Mouse (Mus musculus) testis, adult 2 months (tissue): Measurements from ENCODE around the gene Dusp11. TPM values are rescaled to one million over a fixed set of nuclear protein-coding genes. Genes with fewer than 3 reads are reported as not detected.
"Not testable (repeated sequence)": the region's sequence is repeated elsewhere in the genome, so short reads cannot be mapped to it uniquely, and the experiment has no call there.

Source experiments
- H3K27ac ChIP-seq: fragments of 200-500 bp; 2 replicates; pipeline ENCODE4 v1.5.1; 2012; ENCODE audit warnings: low read depth, low read length; ENCODE audit not compliant: control insufficient read depth, insufficient read depth
- H3K27me3 ChIP-seq: fragments of 200-500 bp; 2 replicates; pipeline ENCODE4 v1.6.1; 2012; ENCODE audit warnings: mild to moderate bottlenecking, low read length, moderate library complexity; ENCODE audit not compliant: control insufficient read depth, insufficient read depth
- H3K36me3 ChIP-seq: fragments of 200-500 bp; 2 replicates; pipeline ENCODE4 v1.6.1; 2012; ENCODE audit warnings: mild to moderate bottlenecking, low read length; ENCODE audit not compliant: control insufficient read depth, insufficient read depth
- H3K4me1 ChIP-seq: fragments of 200-500 bp; 2 replicates; pipeline ENCODE4 v1.6.1; 2012; ENCODE audit warnings: low read length; ENCODE audit not compliant: control insufficient read depth, insufficient read depth
- H3K4me3 ChIP-seq: fragments of 200-500 bp; 2 replicates; pipeline ENCODE4 v1.5.1; 2012; ENCODE audit warnings: low read depth, mild to moderate bottlenecking, low read length, moderate library complexity, mixed read lengths; ENCODE audit not compliant: control insufficient read depth
- CTCF ChIP-seq: fragments of 200-500 bp; IDR thresholded peaks from 2 replicates; pipeline ENCODE4 v1.5.1; 2012; ENCODE audit warnings: low read depth, mild to moderate bottlenecking, inconsistent platforms, low read length, moderate library complexity; ENCODE audit not compliant: control insufficient read depth, insufficient read depth, insufficient replicate concordance
- POLR2A ChIP-seq: fragments of 200-500 bp; IDR thresholded peaks from 2 replicates; pipeline ENCODE4 v1.6.1; 2012; ENCODE audit warnings: low read depth, mild to moderate bottlenecking, inconsistent platforms, low read length, moderate library complexity; ENCODE audit not compliant: control insufficient read depth
- polyA plus RNA-seq: library from polyadenylated mRNA; depleted of rRNA; stranded (reverse); fragments of >200 nt; gene quantifications from 2 replicates; pipeline ENCODE4 v1.2.3, GENCODE M21; 2012

The Dusp11 gene
- polyA plus RNA-seq, 1 experiment, result 15.7 TPM

- H3K4me1 ChIP-seq, result no peaks in the 10 kb centered on the region
- no peak overlapping the region for H3K27ac ChIP-seq
- no peak overlapping the region for H3K4me3 ChIP-seq
- H3K36me3 ChIP-seq, result no peaks in the 10 kb centered on the region
- no peak for TF ChIP-seq CTCF
- no peak for TF ChIP-seq POLR2A
- no peaks in the 10 kb centered on the region for H3K27me3 ChIP-seq
Observed at GRCm38 (mm10) chr6:85976242-85976641, 14.8 kb upstream of the Dusp11 start.

- TF ChIP-seq CTCF, result no peak
- TF ChIP-seq POLR2A, result no peak
Observed at GRCm38 (mm10) chr6:85975761-85976160, 14.3 kb upstream of the Dusp11 start.

GRCm38 (mm10) chr6:85974941-85975617, 13.6 kb upstream of the Dusp11 start:
- H3K4me3 ChIP-seq, result no peak overlapping the region
- H3K36me3 ChIP-seq, result no peaks in the 10 kb centered on the region
- no peaks in the 10 kb centered on the region for H3K4me1 ChIP-seq
- H3K27ac ChIP-seq, result no peak overlapping the region
- no peaks in the 10 kb centered on the region for H3K27me3 ChIP-seq
- TF ChIP-seq CTCF (no peak), POLR2A (no peak)

More at GRCm38 (mm10) chr6:85975761-85976160, 14.3 kb upstream of the Dusp11 start:
- Histone ChIP-seq H3K4me1 (no peaks in the 10 kb centered on the region), H3K36me3 (no peaks in the 10 kb centered on the region), H3K27me3 (no peaks in the 10 kb centered on the region), H3K27ac (no peak overlapping the region), H3K4me3 (no peak overlapping the region)

- TF ChIP-seq POLR2A, result no peak
- no peak for TF ChIP-seq CTCF
- H3K27me3 ChIP-seq, result no peaks in the 10 kb centered on the region
- H3K4me3 ChIP-seq, result no peak overlapping the region
- no peaks in the 10 kb centered on the region for H3K36me3 ChIP-seq
- no peaks in the 10 kb centered on the region for H3K4me1 ChIP-seq
- no peak overlapping the region for H3K27ac ChIP-seq
Observed at GRCm38 (mm10) chr6:85973336-85973735, 11.9 kb upstream of the Dusp11 start.

GRCm38 (mm10) chr6:85972699-85973098, 11.2 kb upstream of the Dusp11 start:
- H3K36me3 ChIP-seq, result no peaks in the 10 kb centered on the region
- no peak overlapping the region for H3K4me3 ChIP-seq
- TF ChIP-seq POLR2A (no peak), CTCF (no peak)
- no peak overlapping the region for H3K27ac ChIP-seq
- no peaks in the 10 kb centered on the region for H3K4me1 ChIP-seq
- no peaks in the 10 kb centered on the region for H3K27me3 ChIP-seq

- H3K27ac ChIP-seq, result no peak overlapping the region
- no peaks in the 10 kb centered on the region for H3K27me3 ChIP-seq
- H3K36me3 ChIP-seq, result no peaks in the 10 kb centered on the region
- H3K4me3 ChIP-seq, result no peak overlapping the region
- TF ChIP-seq POLR2A (no peak), CTCF (no peak)
- no peaks in the 10 kb centered on the region for H3K4me1 ChIP-seq
Observed at GRCm38 (mm10) chr6:85969889-85970288, 8.4 kb upstream of the Dusp11 start.

GRCm38 (mm10) chr6:85966686-85967085, 5.2 kb upstream of the Dusp11 start:
- TF ChIP-seq POLR2A, result no peak
- TF ChIP-seq CTCF, result no peak
- Histone ChIP-seq H3K4me3 (no peak overlapping the region), H3K4me1 (no peaks in the 10 kb centered on the region), H3K27ac (no peak overlapping the region), H3K27me3 (no peaks in the 10 kb centered on the region), H3K36me3 (no peaks in the 10 kb centered on the region)

- H3K4me3 ChIP-seq, H3K27me3 ChIP-seq, H3K27ac ChIP-seq, H3K36me3 ChIP-seq, H3K4me1 ChIP-seq: not testable (repeated sequence)
Observed at GRCm38 (mm10) chr6:85966081-85966480, 4.6 kb upstream of the Dusp11 start.
